Mouse (Mus musculus) adipocyte (in vitro differentiated cells): ENCODE results near the gene Tspan7.

Source experiments
- DNase-seq: peaks from one replicate; pipeline ENCODE4 v3.0.0-alpha.2; 2016; ENCODE audit warnings: low spot score

Gene Tspan7

GRCm38 (mm10) chrX:10484872-10485569 is at the start of gene Tspan7:
Tspan7 (plus strand) TSS chrX:10485158.
- no peak for DNase-seq

- DNase-seq, result no peak
These were observed 35.5 kb upstream of the Tspan7 start for GRCm38 (mm10) chrX:10449323-10449980.

- DNase-seq, result no peak
These were observed 34.6 kb upstream of the Tspan7 start for GRCm38 (mm10) chrX:10450143-10451060.

- no peak for DNase-seq
These were observed 31.2 kb upstream of the Tspan7 start for GRCm38 (mm10) chrX:10453798-10454197.

- DNase-seq, result no peak
These were observed 27.7 kb upstream of the Tspan7 start for GRCm38 (mm10) chrX:10457256-10457655.

- no peak for DNase-seq
These were observed 7.9 kb upstream of the Tspan7 start for GRCm38 (mm10) chrX:10477088-10477487.

GRCm38 (mm10) chrX:10479031-10479886 is 5.7 kb upstream of the Tspan7 start:
- no peak for DNase-seq

GRCm38 (mm10) chrX:10479943-10480342 is 5.0 kb upstream of the Tspan7 start:
- no peak for DNase-seq

GRCm38 (mm10) chrX:10485664-10486211 is 780 bp downstream of the Tspan7 start:
- DNase-seq, result no peak

GRCm38 (mm10) chrX:10498580-10498979 is 13.6 kb downstream of the Tspan7 start:
- DNase-seq, result no peak

GRCm38 (mm10) chrX:10502616-10503015 is 17.7 kb downstream of the Tspan7 start:
- DNase-seq, result no peak

- no peak for DNase-seq
These were observed 29.5 kb downstream of the Tspan7 start for GRCm38 (mm10) chrX:10514417-10514816.

- DNase-seq, result peak; percentile 55
These were observed 30.0 kb downstream of the Tspan7 start for GRCm38 (mm10) chrX:10514971-10515370.

- DNase-seq, result no peak
These were observed 31.5 kb downstream of the Tspan7 start for GRCm38 (mm10) chrX:10516448-10516847.

GRCm38 (mm10) chrX:10516925-10517324 is 32.0 kb downstream of the Tspan7 start:
- no peak for DNase-seq

- DNase-seq, result no peak
These were observed 32.8 kb downstream of the Tspan7 start for GRCm38 (mm10) chrX:10517756-10518155.

GRCm38 (mm10) chrX:10518510-10518909 is 33.6 kb downstream of the Tspan7 start:
- DNase-seq, result no peak

GRCm38 (mm10) chrX:10535450-10535849 is 50.5 kb downstream of the Tspan7 start:
- DNase-seq, result no peak

GRCm38 (mm10) chrX:10539009-10539408 is 54.1 kb downstream of the Tspan7 start:
- no peak for DNase-seq

GRCm38 (mm10) chrX:10539482-10540166 is 54.7 kb downstream of the Tspan7 start:
- peak; percentile 32 for DNase-seq

GRCm38 (mm10) chrX:10546840-10547239 is 61.9 kb downstream of the Tspan7 start:
- DNase-seq, result no peak
